Mouse (Mus musculus) myocyte (in vitro differentiated cells): ENCODE measurements at regions not wholly inside any gene's neighbourhood (a gene's known extent, or its start where the extent isn't known, plus 50 kb on each side); places are given as distances from the start of the nearest gene placed in this dataset.

Experiments
- H3K27me3 ChIP-seq: one replicate; pipeline ENCODE4 v1.6.1; 2011; ENCODE audit not compliant: control insufficient read depth, insufficient read depth, insufficient read length
- H3K36me3 ChIP-seq: one replicate; pipeline ENCODE4 v1.6.1; 2011; ENCODE audit not compliant: control insufficient read depth, insufficient read depth
- H3K4me2 ChIP-seq: one replicate; pipeline ENCODE4 v1.6.1; 2011; ENCODE audit warnings: low read depth, control low read depth
- H3K4me3 ChIP-seq: one replicate; pipeline ENCODE4 v1.5.1; 2011; ENCODE audit warnings: mild to moderate bottlenecking, control low read depth, moderate library complexity
- H3K79me2 ChIP-seq: one replicate; pipeline ENCODE4 v1.6.1; 2011; ENCODE audit not compliant: control insufficient read depth, insufficient read depth
- H3ac ChIP-seq: one replicate; pipeline ENCODE4 v1.6.1; 2011; ENCODE audit not compliant: control insufficient read depth, insufficient read length
- CEBPB ChIP-seq: IDR thresholded peaks from 2 replicates; pipeline ENCODE4 v1.6.1; 2011; ENCODE audit warnings: mild to moderate bottlenecking, moderate library complexity; ENCODE audit not compliant: poor library complexity, insufficient read depth, severe bottlenecking
- E2F4 ChIP-seq: IDR thresholded peaks from one replicate; pipeline ENCODE4 v1.6.1; 2011; ENCODE audit warnings: mild to moderate bottlenecking, control low read depth, moderate library complexity; ENCODE audit not compliant: insufficient read depth
- MAX ChIP-seq: IDR thresholded peaks from one replicate; pipeline ENCODE4 v1.6.1; 2011; ENCODE audit warnings: low read depth, mild to moderate bottlenecking, control low read depth
- MYOD1 ChIP-seq, 3 experiments: IDR thresholded peaks; one replicate each; pipeline ENCODE4 v1.6.1; 2011; ENCODE audit warnings: control low read depth in 2 of 3, low read depth in 2 of 3, mild to moderate bottlenecking in 2 of 3, moderate library complexity in 1 of 3; ENCODE audit not compliant: insufficient read length in 2 of 3, control insufficient read depth in 1 of 3
- MYOG ChIP-seq, 3 experiments: IDR thresholded peaks; one replicate each; pipeline ENCODE4 v1.6.1; 2011; ENCODE audit warnings: control low read depth in 2 of 3, low read depth in 2 of 3, mild to moderate bottlenecking in 2 of 3; ENCODE audit not compliant: insufficient read length in 2 of 3, control insufficient read depth in 1 of 3, insufficient read depth in 1 of 3
- POLR2A ChIP-seq: IDR thresholded peaks from one replicate; pipeline ENCODE4 v1.6.1; 2011; ENCODE audit warnings: low read depth, mild to moderate bottlenecking, control low read depth, moderate library complexity; ENCODE audit not compliant: insufficient read length
- POLR2AphosphoS2 ChIP-seq: IDR thresholded peaks from one replicate; pipeline ENCODE4 v1.6.1; 2011; ENCODE audit warnings: low read depth, control low read depth; ENCODE audit not compliant: insufficient read length
- REST ChIP-seq: IDR thresholded peaks from one replicate; pipeline ENCODE4 v1.6.1; 2011; ENCODE audit warnings: mild to moderate bottlenecking, control low read depth, moderate library complexity; ENCODE audit not compliant: insufficient read depth, insufficient read length
- SRF ChIP-seq: IDR thresholded peaks from one replicate; pipeline ENCODE4 v1.6.1; 2011; ENCODE audit warnings: low read depth; ENCODE audit not compliant: control insufficient read depth, insufficient read length
- TCF12 ChIP-seq: IDR thresholded peaks from one replicate; pipeline ENCODE4 v1.6.1; 2011; ENCODE audit warnings: mild to moderate bottlenecking, control low read depth; ENCODE audit not compliant: poor library complexity, insufficient read depth, severe bottlenecking
- TCF3 ChIP-seq: IDR thresholded peaks from one replicate; pipeline ENCODE4 v1.6.1; 2011; ENCODE audit warnings: low read depth, control low read depth; ENCODE audit not compliant: insufficient read length
- USF1 ChIP-seq: IDR thresholded peaks from one replicate; pipeline ENCODE4 v1.6.1; 2011; ENCODE audit warnings: low read depth, mild to moderate bottlenecking, control low read depth, moderate library complexity

- no peaks in the 10 kb centered on the region for H3K79me2 ChIP-seq
- H3K27me3 ChIP-seq: no peaks in the 10 kb centered on the region
- H3ac ChIP-seq: no peak overlapping the region
- H3K4me3 ChIP-seq: no peak overlapping the region
- H3K4me2 ChIP-seq: no peak overlapping the region
- H3K36me3 ChIP-seq: no peaks in the 10 kb centered on the region
- TF ChIP-seq POLR2A (no peak), E2F4 (no peak), POLR2AphosphoS2 (no peak), REST (no peak), USF1 (no peak)
These were observed 402.4 kb downstream of the Atp23 start for GRCm38 (mm10) chr10:126498726-126499125.

- TF ChIP-seq TCF3 (no peak), TCF12 (no peak), MAX (no peak), MYOG (IDR thresholded peaks at IDR 0.05; ENCODE audit: control insufficient read depth in 1 of 3, insufficient read depth in 1 of 3, insufficient read length in 2 of 3, low read depth in 2 of 3) (no peak), REST (no peak), E2F4 (no peak), MYOD1 (IDR thresholded peaks at IDR 0.05; ENCODE audit: control insufficient read depth in 1 of 3, insufficient read length in 2 of 3, low read depth in 2 of 3) (no peak), POLR2AphosphoS2 (no peak), CEBPB (no peak)
- Histone ChIP-seq H3K27me3 (no peaks in the 10 kb centered on the region), H3K79me2 (no peaks in the 10 kb centered on the region), H3K4me2 (no peak overlapping the region), H3K4me3 (no peak overlapping the region), H3K36me3 (no peaks in the 10 kb centered on the region), H3ac (no peak overlapping the region)
These were observed 407.4 kb downstream of the Atp23 start for GRCm38 (mm10) chr10:126493734-126494133.

GRCm38 (mm10) chr10:126492211-126492610 lies 408.9 kb downstream of the Atp23 start:
- H3ac ChIP-seq: no peak overlapping the region
- H3K79me2 ChIP-seq: no peaks in the 10 kb centered on the region
- no peaks in the 10 kb centered on the region for H3K36me3 ChIP-seq
- TF ChIP-seq MYOD1 (IDR thresholded peaks at IDR 0.05; ENCODE audit: control insufficient read depth in 1 of 3, insufficient read length in 2 of 3, low read depth in 2 of 3) (no peak), USF1 (no peak), POLR2AphosphoS2 (no peak), TCF12 (no peak), MAX (no peak), POLR2A (no peak), MYOG (IDR thresholded peaks at IDR 0.05; ENCODE audit: control insufficient read depth in 1 of 3, insufficient read depth in 1 of 3, insufficient read length in 2 of 3, low read depth in 2 of 3) (no peak), E2F4 (no peak), CEBPB (no peak), SRF (no peak), TCF3 (no peak), REST (no peak)
- H3K4me2 ChIP-seq: no peak overlapping the region
- no peaks in the 10 kb centered on the region for H3K27me3 ChIP-seq
- no peak overlapping the region for H3K4me3 ChIP-seq

GRCm38 (mm10) chr10:126485129-126485528 lies 416.0 kb downstream of the Atp23 start:
- Histone ChIP-seq H3K36me3 (no peaks in the 10 kb centered on the region), H3K27me3 (no peaks in the 10 kb centered on the region), H3K4me3 (no peak overlapping the region), H3ac (no peak overlapping the region), H3K79me2 (no peaks in the 10 kb centered on the region), H3K4me2 (no peak overlapping the region)
- TF ChIP-seq MYOG (IDR thresholded peaks at IDR 0.05; ENCODE audit: control insufficient read depth in 1 of 3, insufficient read depth in 1 of 3, insufficient read length in 2 of 3, low read depth in 2 of 3) (no peak), TCF12 (no peak), POLR2A (no peak), E2F4 (no peak), REST (no peak), SRF (no peak), POLR2AphosphoS2 (no peak), CEBPB (no peak), USF1 (no peak), TCF3 (no peak), MAX (no peak), MYOD1 (IDR thresholded peaks at IDR 0.05; ENCODE audit: control insufficient read depth in 1 of 3, insufficient read length in 2 of 3, low read depth in 2 of 3) (no peak)

- Histone ChIP-seq H3K79me2 (no peaks in the 10 kb centered on the region), H3K4me3 (no peak overlapping the region), H3K4me2 (no peak overlapping the region), H3ac (no peak overlapping the region), H3K27me3 (no peaks in the 10 kb centered on the region), H3K36me3 (no peaks in the 10 kb centered on the region)
- TF ChIP-seq POLR2AphosphoS2 (no peak), TCF12 (no peak), E2F4 (no peak), POLR2A (no peak), MYOD1 (IDR thresholded peaks at IDR 0.05; ENCODE audit: control insufficient read depth in 1 of 3, insufficient read length in 2 of 3, low read depth in 2 of 3) (no peak), MYOG (IDR thresholded peaks at IDR 0.05; ENCODE audit: control insufficient read depth in 1 of 3, insufficient read depth in 1 of 3, insufficient read length in 2 of 3, low read depth in 2 of 3) (no peak), USF1 (no peak), CEBPB (no peak), REST (no peak), TCF3 (no peak), SRF (no peak), MAX (no peak)
These were observed 417.7 kb downstream of the Atp23 start for GRCm38 (mm10) chr10:126483479-126483878.
